Comparison of ENCODE assay signal across 21 mouse cellular contexts in the genomic region with DNA sequence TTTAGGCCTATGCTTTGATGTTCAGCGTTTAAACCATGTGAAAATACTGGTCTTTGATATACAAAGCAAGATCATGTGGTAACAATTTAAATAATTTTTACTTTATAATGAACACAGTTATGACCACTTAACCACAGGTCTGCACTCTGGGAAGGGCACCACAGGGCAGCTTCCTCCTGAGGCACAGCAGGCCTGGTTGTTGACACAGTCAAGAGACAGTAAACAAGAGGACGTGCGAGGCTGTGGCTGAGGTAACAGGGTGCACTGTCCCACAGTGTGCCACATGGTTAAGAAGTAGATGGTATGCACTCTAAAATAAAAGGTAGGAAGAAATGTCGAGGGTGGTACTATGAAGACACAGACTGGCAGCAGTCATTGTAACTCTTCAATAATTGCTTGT. TPM values are rescaled to one million over a fixed set of nuclear protein-coding genes. Genes with fewer than 3 reads are reported as not detected.
A peak's percentile ranks its signal among the peaks of the same experiment; 100 is the strongest.
DNase-seq lines count a peak whose midpoint lies in the region; ATAC-seq lines count a peak whose summit lies in the region.
"Had no signal": no experiment of that assay in that cellular context is flagged by ENCODE, and none has a peak within 500 bp of the region (broad histone marks: within the 10 kb centered on the region; RNA-seq: fewer than 3 reads in every experiment).

No protein-coding gene starts in this region.

- H3K27me3 ChIP-seq in kidney, embryonic 16.5 days (ENCODE audit: insufficient read depth, low read length), result no peaks in the 10 kb centered on the region
- H3K27me3 ChIP-seq in liver, embryonic 15.5 days, result no peaks in the 10 kb centered on the region
- no peaks in the 10 kb centered on the region for H3K27me3 ChIP-seq in embryonic facial prominence, embryonic 15.5 days
- H3K27me3 ChIP-seq: CH12.LX; embryonic facial prominence, embryonic 13.5 days; forebrain, embryonic 13.5 days; heart, embryonic 12.5 days; hindbrain, embryonic 15.5 days; Patski had no signal

- no peak overlapping the region for H3K9ac ChIP-seq in kidney, embryonic 16.5 days (replicated peaks; ENCODE audit: low read length)
- H3K9ac ChIP-seq in liver, embryonic 15.5 days, result no peak overlapping the region
- no peak overlapping the region for H3K9ac ChIP-seq in embryonic facial prominence, embryonic 15.5 days
- H3K9ac ChIP-seq: embryonic facial prominence, embryonic 13.5 days; forebrain, embryonic 13.5 days; forebrain, postnatal 0 days; heart, embryonic 12.5 days; hindbrain, embryonic 15.5 days had no signal

- WGBS in kidney, embryonic 16.5 days, result 54% methylated on average over 4 of the region's 4 CpGs
- 44% methylated on average over 4 of the region's 4 CpGs for WGBS in liver, embryonic 15.5 days (ENCODE audit: insufficient replicate concordance)
- 38% methylated on average over 4 of the region's 4 CpGs for WGBS in embryonic facial prominence, embryonic 15.5 days

- no peak overlapping the region for H3K4me3 ChIP-seq in kidney, embryonic 16.5 days (ENCODE audit: low read length)
- H3K4me3 ChIP-seq in liver, embryonic 15.5 days (replicated peaks), result no peak overlapping the region
- no peak overlapping the region for H3K4me3 ChIP-seq in embryonic facial prominence, embryonic 15.5 days (replicated peaks)
- H3K4me3 ChIP-seq: embryonic facial prominence, embryonic 13.5 days; forebrain, embryonic 13.5 days; gastrocnemius, adult 2 months; heart, embryonic 12.5 days; hindbrain, embryonic 10.5 days; hindbrain, embryonic 15.5 days had no signal

- peaks cover 31% of the 10 kb centered on the region for H3K4me1 ChIP-seq in kidney, embryonic 16.5 days (ENCODE audit: insufficient read depth, low read length)
- no peaks in the 10 kb centered on the region for H3K4me1 ChIP-seq in liver, embryonic 15.5 days (replicated peaks)
- peaks cover 13% of the 10 kb centered on the region for H3K4me1 ChIP-seq in embryonic facial prominence, embryonic 15.5 days

- DNase-seq in kidney, postnatal 10 days, result no peak
- no peak for DNase-seq in liver
- no peak for DNase-seq in layer of hippocampus, adult 8-10 months (ENCODE audit: low spot score in 2 of 2)
- DNase-seq: adrenal gland, adult 8-10 months; adrenal gland, postnatal 36 days; cerebellum, adult 2 months; cerebellum, postnatal 10 days; forebrain, postnatal 0 days; gastrocnemius, adult 2 months; gastrocnemius, postnatal 25 days had no signal

- peak overlapping the region; percentile 37; the same call in 1 of the 2 replicates for H3K27ac ChIP-seq in kidney, embryonic 16.5 days (ENCODE audit: low read length)
- no peak overlapping the region for H3K27ac ChIP-seq in liver, embryonic 15.5 days (replicated peaks)
- no peak overlapping the region for H3K27ac ChIP-seq in embryonic facial prominence, embryonic 15.5 days (replicated peaks)
- H3K27ac ChIP-seq: embryonic facial prominence, embryonic 13.5 days; forebrain, embryonic 13.5 days; gastrocnemius, adult 2 months; hindbrain, embryonic 15.5 days had no signal

- H3K9me3 ChIP-seq in kidney, embryonic 16.5 days (ENCODE audit: low read length), result no peaks in the 10 kb centered on the region
- no peaks in the 10 kb centered on the region for H3K9me3 ChIP-seq in liver, embryonic 15.5 days (replicated peaks)
- no peaks in the 10 kb centered on the region for H3K9me3 ChIP-seq in embryonic facial prominence, embryonic 15.5 days (replicated peaks)
- H3K9me3 ChIP-seq: embryonic facial prominence, embryonic 13.5 days; forebrain, embryonic 13.5 days; heart, embryonic 12.5 days; hindbrain, embryonic 10.5 days; hindbrain, embryonic 15.5 days had no signal

- no peak overlapping the region for H3K4me2 ChIP-seq in kidney, embryonic 16.5 days (replicated peaks; ENCODE audit: low read depth, low read length)
- H3K4me2 ChIP-seq in liver, embryonic 15.5 days, result no peak overlapping the region
- no peak overlapping the region for H3K4me2 ChIP-seq in embryonic facial prominence, embryonic 15.5 days (replicated peaks)
- H3K4me2 ChIP-seq: embryonic facial prominence, embryonic 13.5 days; forebrain, embryonic 13.5 days; heart, embryonic 12.5 days; hindbrain, embryonic 15.5 days had no signal

- ATAC-seq in kidney, embryonic 16.5 days (ENCODE audit: low FRiP score, low TSS enrichment), result no peak
- ATAC-seq in liver, embryonic 15.5 days (ENCODE audit: insufficient read depth), result peak; percentile 67; the same call in 1 of the 2 replicates
- ATAC-seq in embryonic facial prominence, embryonic 15.5 days (ENCODE audit: insufficient number of reproducible peaks, low FRiP score, low TSS enrichment, low read depth), result 0 out of 2 replicates have a peak, but pooled peaks have one; percentile 47
- ATAC-seq: forebrain, embryonic 13.5 days; forebrain, postnatal 0 days; Patski had no signal

- no peaks in the 10 kb centered on the region; the same call in 1 of the 2 replicates for H3K36me3 ChIP-seq in kidney, embryonic 16.5 days (ENCODE audit: insufficient read depth, low read length)
- no peaks in the 10 kb centered on the region for H3K36me3 ChIP-seq in liver, embryonic 15.5 days (replicated peaks)
- H3K36me3 ChIP-seq in embryonic facial prominence, embryonic 15.5 days, result no peaks in the 10 kb centered on the region
- H3K36me3 ChIP-seq: embryonic facial prominence, embryonic 13.5 days; heart, embryonic 12.5 days; hindbrain, embryonic 15.5 days had no signal

RNA-seq across cellular contexts. Expression of a gene that starts 14.3 kb away (rescaled TPM):
- polyA plus RNA-seq in kidney, embryonic 16.5 days (2015; fragmentation: Nextera tagmentation; extraction: Ambion mirVana), result 45.6 and 50.7 TPM in 2 replicates
- polyA plus RNA-seq in liver, embryonic 15.5 days (2015; fragmentation: Nextera tagmentation; extraction: Ambion mirVana), result 0.82 and 2.1 TPM in 2 replicates
- 1.1 and 1.3 TPM in 2 replicates for polyA plus RNA-seq in embryonic facial prominence, embryonic 15.5 days (2015; fragmentation: Nextera tagmentation; extraction: Ambion mirVana)
- total RNA-seq in layer of hippocampus, adult 8-10 months (2022), result 1 to 10 TPM; 3.7 to 6.6 (median 4.7) TPM
- total RNA-seq: CH12.LX; granulocyte monocyte progenitor cell, adult 5-6 weeks had no signal

Comparison
In these comparisons a context has a peak if more than half of its experiments do, and no peak if none do; other contexts are left out.
1. RNA of a gene that starts 14.3 kb away (polyA plus RNA-seq): 45.6 to 50.7 TPM in kidney, embryonic 16.5 days; 1.1 to 1.3 TPM in embryonic facial prominence, embryonic 15.5 days and 0.82 to 2.1 TPM in liver, embryonic 15.5 days; every median in the first group is over 10 times any median in the second.